Mouse (Mus musculus): ENCODE data around the gene Dapp1.

DNA sequence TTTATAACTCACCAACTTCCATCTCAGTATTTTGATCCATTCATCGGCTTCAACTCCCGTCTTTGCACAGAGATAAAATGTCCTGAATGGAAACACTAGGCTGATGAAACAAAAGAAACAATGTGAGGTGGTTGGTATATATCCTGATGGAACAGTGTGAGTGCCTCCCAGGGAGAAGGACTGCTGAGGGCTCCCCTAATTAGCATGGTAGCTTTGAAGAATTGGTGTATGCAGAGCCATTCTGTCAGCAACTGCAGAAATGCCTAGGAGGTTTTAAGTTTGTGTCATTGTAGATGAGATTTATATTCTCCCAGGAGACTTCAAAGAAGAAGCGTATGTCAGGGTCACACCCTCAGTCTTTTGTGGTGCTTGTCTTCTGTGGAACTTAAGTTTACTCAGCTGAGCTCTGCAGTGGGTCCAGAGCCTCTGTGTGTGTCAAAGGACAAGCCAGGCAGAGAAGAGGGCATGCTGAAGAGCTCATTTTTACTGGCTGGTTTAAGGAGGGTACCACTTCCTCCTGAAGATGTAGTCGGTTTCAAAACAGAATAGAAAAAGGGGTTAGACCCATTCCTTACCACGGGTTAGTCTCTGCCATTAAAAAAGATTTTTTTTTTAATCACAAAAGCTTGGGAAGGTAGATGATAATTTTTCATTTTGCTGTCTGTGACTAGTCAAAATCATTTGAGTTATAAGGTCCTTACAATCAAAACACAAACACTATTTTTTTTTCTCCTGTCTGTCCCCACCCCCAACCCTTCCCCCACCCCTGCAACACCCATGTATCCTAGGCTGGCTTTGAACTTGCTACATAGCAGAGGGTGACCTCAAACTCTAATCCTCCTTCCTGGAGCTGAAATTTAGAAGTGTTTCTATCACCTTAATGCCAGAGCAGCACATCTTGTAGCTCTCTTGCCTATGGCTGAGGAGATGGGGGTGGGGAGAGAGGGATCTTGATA, 45.5 kb downstream of the Dapp1 start:
- TF ChIP-seq CTCF (IDR thresholded peaks at IDR 0.05; ENCODE audit: low read depth, low read length) (no peak), POLR2A (IDR thresholded peaks at IDR 0.05; ENCODE audit: borderline replicate concordance, low read depth, low read length) (no peak)

Data from bone marrow macrophage, adult 2 months (primary cell).